Comparison of ENCODE assay signal across 18 mouse cellular contexts in genomic region chr8:107757083-107757482, GRCm38 (mm10).
"Had no signal": no experiment of that assay in that cellular context is flagged by ENCODE, and none has a peak within 500 bp of the region (broad histone marks: within the 10 kb centered on the region; RNA-seq: fewer than 3 reads in every experiment).

No protein-coding gene starts in this region.

- H3K4me3 ChIP-seq: midbrain, embryonic 10.5 days; midbrain, embryonic 12.5 days; myocyte; neural tube, embryonic 13.5 days; neural tube, embryonic 15.5 days had no signal

- H3K27ac ChIP-seq: midbrain, embryonic 10.5 days; midbrain, embryonic 12.5 days; neural tube, embryonic 13.5 days; neural tube, embryonic 15.5 days had no signal

- H3K4me2 ChIP-seq: lung, embryonic 14.5 days; midbrain, embryonic 12.5 days; neural tube, embryonic 13.5 days; neural tube, embryonic 15.5 days had no signal

- DNase-seq: lung, adult 18-20 months; lung, embryonic 14.5 days; lung, postnatal 10 days; lung, postnatal 4 days; midbrain, embryonic 14.5 days; retina, postnatal 1 day; right cerebral cortex, adult 18-20 months; right cerebral cortex, postnatal 25 days; right cerebral cortex, postnatal 4 days; spleen, adult 18-20 months; thymus, adult 18-20 months; thymus, postnatal 14 days; thymus, postnatal 36 days had no signal

- H3K9me3 ChIP-seq: midbrain, embryonic 12.5 days; neural tube, embryonic 15.5 days had no signal

- H3K27me3 ChIP-seq: midbrain, embryonic 12.5 days; neural tube, embryonic 13.5 days; neural tube, embryonic 15.5 days had no signal

- H3K36me3 ChIP-seq: midbrain, embryonic 10.5 days; midbrain, embryonic 12.5 days; neural tube, embryonic 13.5 days; neural tube, embryonic 15.5 days had no signal

- H3K4me1 ChIP-seq: midbrain, embryonic 10.5 days; midbrain, embryonic 12.5 days; neural tube, embryonic 13.5 days; neural tube, embryonic 15.5 days had no signal

- H3K9ac ChIP-seq: lung, embryonic 14.5 days; midbrain, embryonic 12.5 days; neural tube, embryonic 13.5 days; neural tube, embryonic 15.5 days had no signal
